Mouse (Mus musculus) monocyte, adult 5-6 weeks (primary cell): Measurements from ENCODE around the gene Rcn3. TPM values are rescaled to one million over a fixed set of nuclear protein-coding genes. Genes with fewer than 3 reads are reported as not detected.
A peak's percentile ranks its signal among the peaks of the same experiment; 100 is the strongest.

Experiments
- ATAC-seq: fragments of 153-309, 156-312 bp; replicated peaks from 2 replicates; pipeline ENCODE4 v1.8.0; 2017; ENCODE audit warnings: mild to moderate bottlenecking; ENCODE audit not compliant: low TSS enrichment, insufficient number of reproducible peaks, severe bottlenecking, poor library complexity, low FRiP score
- total RNA-seq: library from RNA; stranded (forward); fragments of 200-1000, 200-491, 200-594 nt; gene quantifications from 3 replicates; pipeline ENCODE4 v1.2.3, GENCODE M21; 2017

Gene Rcn3
- total RNA-seq, 1 experiment from 2014 or later = 20.1 TPM

GRCm38 (mm10) chr7:45038411-45038810 lies 53.6 kb downstream of the Rcn3 start:
- no peak for ATAC-seq

GRCm38 (mm10) chr7:45037720-45038361 lies 54.2 kb downstream of the Rcn3 start:
- ATAC-seq = peak; percentile 80; the same call in 1 of the 2 replicates

DNA sequence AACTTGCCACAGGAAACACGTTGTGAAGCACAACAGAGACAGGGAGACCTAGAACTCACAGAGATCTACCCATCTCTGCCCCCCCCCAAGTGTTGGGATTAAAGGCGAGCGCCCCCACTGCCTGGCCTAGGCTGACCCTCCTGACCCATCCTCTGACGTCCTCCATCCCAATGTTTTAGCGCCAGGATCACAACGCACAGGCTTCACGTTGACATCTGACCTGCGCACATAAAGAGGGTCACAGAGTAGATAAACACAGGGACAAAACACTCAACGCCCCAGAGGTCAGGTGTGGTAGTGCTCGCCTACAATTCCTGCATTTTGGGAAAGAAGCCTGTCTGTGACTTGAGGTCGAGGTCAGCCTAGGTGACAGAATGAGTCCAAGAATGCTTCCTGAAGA lies 55.3 kb downstream of the Rcn3 start:
- no peak for ATAC-seq

- no peak for ATAC-seq
Observed at GRCm38 (mm10) chr7:45035631-45036030, 56.4 kb downstream of the Rcn3 start.

DNA sequence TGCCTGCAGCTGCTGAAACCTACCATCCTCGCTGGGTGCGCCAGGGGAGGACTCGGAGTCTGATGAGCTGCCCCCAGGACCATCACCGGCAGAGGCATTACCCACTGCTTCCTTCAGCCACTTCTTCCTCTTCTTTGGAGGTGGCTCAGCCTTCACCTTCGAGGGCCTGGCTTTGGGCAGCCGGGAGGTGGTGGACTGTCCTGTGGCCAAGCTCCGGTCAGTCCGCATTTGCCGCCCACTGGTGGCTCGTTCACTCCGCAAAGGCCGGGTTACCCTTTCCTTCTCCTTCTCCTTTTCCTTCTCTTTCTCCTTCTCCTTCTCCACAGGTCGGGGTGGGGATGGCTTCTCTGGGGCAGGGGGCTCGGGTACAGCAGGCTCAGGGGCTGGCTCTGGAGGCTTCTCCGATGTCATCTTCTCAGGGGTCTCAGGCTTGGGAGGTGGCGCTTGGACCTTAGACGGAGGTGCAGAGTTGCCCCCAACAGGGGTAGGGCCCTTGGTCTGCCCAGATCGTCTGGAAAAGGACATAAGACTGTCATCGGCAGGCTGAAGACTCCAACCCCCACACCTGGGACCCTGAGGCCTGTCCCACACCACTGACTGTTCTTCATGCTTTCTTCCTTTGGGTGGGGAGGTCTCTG lies 58.2 kb downstream of the Rcn3 start:
- ATAC-seq = no peak

Other genes with a start within 250 kb of the Rcn3 start
- 11.6 to 33.0 TPM (median 13.0 TPM) in 3 replicates for gene Akt1s1, start 243.2 kb downstream of the Rcn3 start, total RNA-seq
- gene Tbc1d17, start 243.1 kb downstream of the Rcn3 start, total RNA-seq = 33.8 to 69.8 TPM (median 57.7 TPM) in 3 replicates
- 68.9 to 89.5 TPM (median 71.5 TPM) in 3 replicates for gene Pnkp, start 235.1 kb downstream of the Rcn3 start, total RNA-seq
- 7.2 to 11.9 TPM (median 7.4 TPM) in 3 replicates for gene Ptov1, start 222.4 kb downstream of the Rcn3 start, total RNA-seq
- gene Med25, start 199.5 kb downstream of the Rcn3 start, total RNA-seq = 8.2 to 15.1 TPM (median 8.9 TPM) in 3 replicates
- 10.8 to 19.1 TPM (median 16.1 TPM) in 3 replicates for gene Fuz, start 196.1 kb downstream of the Rcn3 start, total RNA-seq
- gene Ap2a1, start 162.7 kb downstream of the Rcn3 start, total RNA-seq = 10.3 to 21.7 TPM (median 21.0 TPM) in 3 replicates
- gene Tsks, start 149.0 kb downstream of the Rcn3 start, total RNA-seq = not detected in 3 replicates
- gene Cpt1c, start 117.4 kb downstream of the Rcn3 start, total RNA-seq = not detected in 3 replicates
- 57.2 to 80.2 TPM (median 58.1 TPM) in 3 replicates for gene Prmt1, start 105.7 kb downstream of the Rcn3 start, total RNA-seq
- 83.1 to 122 TPM (median 104 TPM) in 3 replicates for gene Irf3, start 94.6 kb downstream of the Rcn3 start, total RNA-seq
- gene Bcl2l12, start 93.5 kb downstream of the Rcn3 start, total RNA-seq = 2.7 to 13.0 TPM (median 7.7 TPM) in 3 replicates
- 15.3 to 21.1 TPM (median 16.7 TPM) in 3 replicates for gene Scaf1, start 75.9 kb downstream of the Rcn3 start, total RNA-seq
- gene Rras, start 74.3 kb downstream of the Rcn3 start, total RNA-seq = 43.0 to 51.7 TPM (median 49.7 TPM) in 3 replicates
- 1.6 to 5.0 TPM (median 2.0 TPM) in 3 replicates for gene Prr12, start 39.3 kb downstream of the Rcn3 start, total RNA-seq
- 45.8 to 57.3 TPM (median 52.8 TPM) in 3 replicates for gene Nosip, start 29.8 kb downstream of the Rcn3 start, total RNA-seq
- 1.5 to 12.8 TPM (median 3.7 TPM) in 3 replicates for gene Prrg2, start 29.5 kb downstream of the Rcn3 start, total RNA-seq
- 74.9 to 100 TPM (median 91.0 TPM) in 3 replicates for gene Fcgrt, start 11.6 kb upstream of the Rcn3 start, total RNA-seq
- gene Rps11, start 32.2 kb upstream of the Rcn3 start, total RNA-seq = 1,164 to 1,516 TPM (median 1,507 TPM) in 3 replicates
- gene Rpl13a, start 36.5 kb upstream of the Rcn3 start, total RNA-seq = 2,771 to 4,251 TPM (median 4,236 TPM) in 3 replicates
- 1.5 TPM in 1 of 3 replicates, not detected in the others for gene Gm45713, start 44.0 kb upstream of the Rcn3 start, total RNA-seq
- 35.3 to 62.4 TPM (median 36.7 TPM) in 3 replicates for gene Flt3l, start 44.2 kb upstream of the Rcn3 start, total RNA-seq
- gene Pih1d1, start 62.1 kb upstream of the Rcn3 start, total RNA-seq = 23.4 to 37.8 TPM (median 26.8 TPM) in 3 replicates
- gene Aldh16a1, start 62.4 kb upstream of the Rcn3 start, total RNA-seq = 28.6 to 46.8 TPM (median 34.2 TPM) in 3 replicates
- gene Slc17a7, start 71.7 kb upstream of the Rcn3 start, total RNA-seq = not detected in 3 replicates
- gene Gfy, start 87.3 kb upstream of the Rcn3 start, total RNA-seq = not detected in 3 replicates
- not detected in 3 replicates for gene Pth2, start 88.8 kb upstream of the Rcn3 start, total RNA-seq
- gene Ccdc155, start 112.7 kb upstream of the Rcn3 start, total RNA-seq = 0.75 TPM in 1 of 3 replicates, not detected in the others
- gene Dkkl1, start 119.9 kb upstream of the Rcn3 start, total RNA-seq = 4.7 to 8.7 TPM (median 6.1 TPM) in 3 replicates
- 0.48 to 2.5 TPM (median 0.64 TPM) in 3 replicates for gene Tead2, start 123.5 kb upstream of the Rcn3 start, total RNA-seq
- gene Cd37, start 146.9 kb upstream of the Rcn3 start, total RNA-seq = 112 to 185 TPM (median 125 TPM) in 3 replicates
- 0.64 TPM in 1 of 3 replicates, not detected in the others for gene Slc6a16, start 148.9 kb upstream of the Rcn3 start, total RNA-seq
- not detected in 3 replicates for gene Slc6a21, start 185.3 kb upstream of the Rcn3 start, total RNA-seq
- gene Trpm4, start 241.6 kb upstream of the Rcn3 start, total RNA-seq = 9.7 to 15.3 TPM (median 10.4 TPM) in 3 replicates
- not detected in 3 replicates for gene Hrc, start 243.1 kb upstream of the Rcn3 start, total RNA-seq